Mouse (Mus musculus): Measurements from ENCODE around the gene Irak4. TPM values are rescaled to one million over a fixed set of nuclear protein-coding genes. Genes with fewer than 3 reads are reported as not detected.

Gene Irak4
- total RNA-seq (2021): 1 to 10 TPM; 1.8 to 2.3 TPM
- long read RNA-seq, experiment 1, partial matches to known transcripts: 0 of 1 reads
- long read RNA-seq, experiment 1, other reads (novel, unspliced or antisense): 0 of 1 reads
- long read RNA-seq, experiment 2: 0 reads

DNA sequence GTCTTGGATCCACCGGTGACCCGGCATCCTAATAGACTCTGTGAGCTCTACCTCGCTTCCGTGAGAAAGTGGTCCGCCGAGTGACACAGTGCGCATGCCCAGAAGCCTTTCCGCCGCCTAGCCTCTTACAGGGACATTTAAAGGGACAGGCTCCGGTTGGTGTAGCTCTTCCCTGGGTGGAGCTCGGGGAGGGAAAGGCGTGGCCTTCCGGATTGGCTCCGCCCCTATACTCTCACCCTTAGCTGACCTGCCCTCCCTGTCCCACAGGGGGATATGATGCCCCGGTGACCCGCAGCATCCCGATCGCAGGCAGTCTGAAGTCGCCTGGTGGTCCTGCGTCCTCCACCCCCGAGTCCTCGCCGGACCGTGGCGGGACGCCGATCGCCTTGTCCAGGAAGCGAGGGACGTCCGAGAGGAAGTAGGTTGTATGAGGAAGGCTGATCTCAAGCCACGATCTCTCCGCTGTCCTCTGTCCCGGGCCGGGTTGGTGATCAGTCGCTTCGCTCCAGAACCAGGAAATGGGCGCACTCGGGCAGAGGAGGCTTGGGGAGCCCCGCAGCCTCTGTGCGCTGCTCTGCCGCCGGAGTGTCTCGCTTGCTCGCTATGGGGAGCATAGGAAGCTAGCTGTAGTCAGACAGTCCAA, at the start of gene Irak4, which contains the start of gene Pus7l:
Irak4 (plus strand) TSS at position 235 of the 643 bp plus-strand sequence.
Pus7l (minus strand) TSS at position 139 of the 643 bp plus-strand sequence.
- peak; percentile 93 for DNase-seq (ENCODE audit: low spot score)

GRCm38 (mm10) chr15:94494445-94494844, 49.0 kb upstream of the Irak4 start:
- no peak for DNase-seq (ENCODE audit: low spot score)

GRCm38 (mm10) chr15:94495936-94496335, 47.5 kb upstream of the Irak4 start:
- DNase-seq (ENCODE audit: low spot score): no peak

DNA sequence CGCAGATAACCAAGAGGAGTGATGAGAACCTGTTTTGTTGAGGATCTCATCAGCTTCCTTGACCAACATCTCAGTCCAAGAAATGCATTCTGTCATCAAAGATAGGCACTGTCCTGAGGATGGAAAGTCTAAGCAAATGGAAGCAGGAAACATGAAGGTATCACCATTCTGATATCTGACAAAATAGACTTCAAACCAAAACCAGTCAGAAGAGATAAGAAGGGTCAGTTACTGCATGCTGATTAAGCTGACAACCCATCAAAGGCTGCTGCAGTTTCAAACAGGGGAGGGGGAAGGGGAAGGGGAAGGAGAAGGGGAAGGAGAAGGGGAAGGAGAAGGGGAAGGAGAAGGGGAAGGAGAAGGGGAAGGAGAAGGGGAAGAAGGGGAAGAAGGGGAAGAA, 44.2 kb upstream of the Irak4 start:
- DNase-seq (ENCODE audit: low spot score): no peak

DNA sequence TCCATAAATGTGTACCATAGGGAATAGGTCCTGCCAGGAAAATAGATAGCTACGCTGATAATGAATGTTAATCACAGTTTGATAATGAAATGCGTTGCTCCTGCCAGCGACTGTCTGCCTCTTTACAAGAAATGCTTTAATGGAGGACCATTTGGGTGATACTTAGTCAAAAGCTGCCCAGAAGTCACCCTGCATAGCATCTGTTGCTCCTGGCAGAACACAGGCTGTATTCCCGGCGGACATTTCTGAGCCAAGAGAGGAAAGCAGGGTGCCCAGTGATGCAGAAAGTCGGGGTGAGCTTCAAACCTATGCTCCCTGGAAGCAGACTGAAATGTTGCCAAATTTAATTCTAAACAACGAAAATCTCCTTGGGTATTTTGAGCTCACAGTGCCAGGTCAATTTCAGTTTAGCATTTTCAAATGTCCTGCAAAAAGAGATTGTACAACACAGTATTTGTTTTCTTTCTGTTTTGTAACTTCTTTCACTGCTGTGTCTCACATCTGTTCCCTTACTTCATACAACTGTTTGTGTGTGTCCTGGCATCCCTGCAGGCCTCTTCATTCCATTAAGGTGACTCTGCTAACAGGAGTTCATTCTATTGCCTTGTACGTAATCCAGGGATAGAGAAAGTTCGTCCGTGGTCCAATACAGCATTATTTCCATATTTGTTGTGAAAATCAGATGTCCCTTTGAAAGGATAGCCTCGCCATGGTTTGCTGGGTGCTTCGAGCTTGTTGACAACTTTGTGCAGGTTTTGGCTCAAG, 39.8 kb upstream of the Irak4 start:
- peak; percentile 25 for DNase-seq (ENCODE audit: low spot score)

DNA sequence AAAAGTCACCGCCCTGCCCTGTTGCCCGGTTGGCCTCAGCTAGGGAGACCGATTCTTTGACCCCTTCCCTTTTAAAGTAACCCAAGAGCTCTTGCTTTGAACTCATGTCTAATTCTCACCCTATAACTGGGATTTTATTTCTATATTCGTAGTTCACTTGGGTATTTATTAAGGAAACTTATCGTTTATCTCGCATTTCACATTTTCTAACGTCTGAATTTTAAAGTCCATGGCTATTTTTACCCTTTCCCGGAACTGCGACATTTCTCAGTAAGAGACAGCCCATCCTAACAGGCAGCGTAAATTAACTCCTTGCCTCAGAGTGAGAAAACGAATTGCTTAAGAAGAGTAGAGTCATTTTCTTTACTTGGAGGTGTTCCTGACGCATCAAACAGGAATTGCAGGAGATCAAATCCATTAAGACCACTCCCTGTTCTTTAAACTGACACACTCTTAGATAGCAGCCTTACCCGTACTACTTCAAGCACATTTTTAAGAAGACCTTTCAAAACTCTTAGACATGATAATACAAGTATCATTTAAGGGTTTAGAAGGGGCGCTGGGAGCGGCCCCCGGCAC, 25.4 kb upstream of the Irak4 start:
- no peak for DNase-seq (ENCODE audit: low spot score)

DNA sequence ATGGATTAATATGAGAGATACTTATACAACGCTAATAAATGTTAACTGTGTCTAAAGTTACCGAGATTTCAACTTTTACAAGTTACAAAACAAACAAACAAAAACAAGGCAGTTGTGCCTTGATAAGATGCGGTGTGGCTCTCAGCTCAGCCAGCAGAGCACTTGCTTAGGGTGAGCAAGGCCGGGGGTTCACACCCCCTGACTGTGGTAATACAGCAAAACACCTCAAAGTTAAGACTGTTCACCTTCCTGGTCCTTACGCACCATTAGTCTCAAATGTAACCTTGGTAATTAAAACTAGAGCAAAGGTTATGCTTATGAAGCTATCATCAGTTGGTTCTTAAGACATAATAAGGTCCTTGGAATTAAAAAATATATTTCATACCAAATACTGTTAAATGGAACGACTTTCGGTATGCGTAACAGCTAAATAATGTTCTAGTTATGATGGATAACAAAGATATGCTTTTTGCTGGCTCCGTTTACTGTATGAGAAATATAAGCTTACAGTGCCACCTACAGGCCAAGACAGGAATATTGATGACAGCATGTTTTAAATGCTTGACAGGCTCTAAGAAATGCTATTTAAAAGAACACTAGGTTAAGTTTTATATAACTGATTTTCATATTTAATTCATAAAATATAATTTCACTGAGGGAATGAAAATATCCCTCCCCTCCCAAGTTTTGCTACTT, 23.1 kb upstream of the Irak4 start:
- DNase-seq (ENCODE audit: low spot score): peak; percentile 53

DNA sequence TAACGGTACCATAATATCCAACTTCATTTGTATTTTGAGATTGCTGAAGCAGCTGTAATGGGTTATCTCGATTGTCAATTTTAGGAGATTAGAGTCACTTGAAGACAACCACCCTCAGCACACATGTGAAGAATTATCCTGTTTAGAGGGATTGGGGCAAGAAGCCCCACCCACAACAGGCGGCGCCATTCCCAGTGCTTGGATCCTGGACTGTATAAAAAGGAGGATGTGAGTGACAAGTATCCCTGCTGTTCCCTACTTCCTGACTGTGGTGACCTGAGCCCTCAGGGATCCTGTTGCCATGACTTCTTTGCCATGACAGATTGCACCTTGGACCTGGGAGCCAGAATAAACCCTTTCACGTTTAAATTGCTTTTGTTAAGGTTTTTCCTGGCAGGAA, 22.5 kb upstream of the Irak4 start:
- DNase-seq (ENCODE audit: low spot score): no peak

- DNase-seq (ENCODE audit: low spot score): no peak
Observed at GRCm38 (mm10) chr15:94523251-94523650, 20.2 kb upstream of the Irak4 start.

GRCm38 (mm10) chr15:94524956-94525355, 18.5 kb upstream of the Irak4 start:
- no peak for DNase-seq (ENCODE audit: low spot score)

DNA sequence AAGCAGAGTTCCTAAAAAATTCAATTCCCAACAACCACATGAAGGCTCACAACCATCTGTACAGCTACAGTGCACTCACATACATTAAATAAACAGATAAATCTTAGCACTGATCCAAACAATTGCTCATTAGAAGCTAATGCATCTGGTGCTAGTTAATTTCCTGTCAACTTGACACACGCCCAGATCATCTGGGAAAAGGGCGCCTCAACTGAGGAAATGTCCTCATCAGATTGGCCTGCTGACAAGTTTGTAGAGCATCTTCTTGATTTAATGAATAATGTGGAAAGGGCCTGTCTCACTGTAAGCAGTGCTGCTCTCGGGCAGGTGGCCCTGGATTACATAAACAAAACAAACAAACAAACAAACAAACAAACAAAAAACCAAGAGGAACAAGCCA, 12.9 kb upstream of the Irak4 start:
- no peak for DNase-seq (ENCODE audit: low spot score)

GRCm38 (mm10) chr15:94532306-94532705, 11.1 kb upstream of the Irak4 start:
- DNase-seq (ENCODE audit: low spot score): no peak

DNA sequence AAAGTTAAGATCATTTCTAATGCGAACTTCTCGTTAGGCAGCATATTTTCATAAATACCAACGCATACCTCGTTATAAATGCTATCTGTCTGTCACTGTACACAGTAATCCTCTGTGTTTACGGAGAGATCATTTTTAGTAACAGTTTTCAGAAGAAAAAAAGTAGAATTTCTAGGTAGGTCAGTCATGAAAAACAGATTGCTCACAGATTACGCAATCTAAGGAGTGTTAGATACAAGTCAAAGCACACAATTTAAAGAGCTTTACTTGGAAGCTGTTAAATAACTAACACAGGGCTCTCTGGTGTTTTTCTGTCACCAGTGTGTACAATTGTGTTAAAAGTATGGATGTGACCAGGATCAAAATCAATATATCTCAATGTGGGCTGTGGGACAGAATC, 10.5 kb upstream of the Irak4 start:
- DNase-seq (ENCODE audit: low spot score): no peak

- no peak for DNase-seq (ENCODE audit: low spot score)
Observed at GRCm38 (mm10) chr15:94535521-94535920, 7.9 kb upstream of the Irak4 start.

- DNase-seq (ENCODE audit: low spot score): no peak
Observed at GRCm38 (mm10) chr15:94539296-94539695, 4.1 kb upstream of the Irak4 start.

DNA sequence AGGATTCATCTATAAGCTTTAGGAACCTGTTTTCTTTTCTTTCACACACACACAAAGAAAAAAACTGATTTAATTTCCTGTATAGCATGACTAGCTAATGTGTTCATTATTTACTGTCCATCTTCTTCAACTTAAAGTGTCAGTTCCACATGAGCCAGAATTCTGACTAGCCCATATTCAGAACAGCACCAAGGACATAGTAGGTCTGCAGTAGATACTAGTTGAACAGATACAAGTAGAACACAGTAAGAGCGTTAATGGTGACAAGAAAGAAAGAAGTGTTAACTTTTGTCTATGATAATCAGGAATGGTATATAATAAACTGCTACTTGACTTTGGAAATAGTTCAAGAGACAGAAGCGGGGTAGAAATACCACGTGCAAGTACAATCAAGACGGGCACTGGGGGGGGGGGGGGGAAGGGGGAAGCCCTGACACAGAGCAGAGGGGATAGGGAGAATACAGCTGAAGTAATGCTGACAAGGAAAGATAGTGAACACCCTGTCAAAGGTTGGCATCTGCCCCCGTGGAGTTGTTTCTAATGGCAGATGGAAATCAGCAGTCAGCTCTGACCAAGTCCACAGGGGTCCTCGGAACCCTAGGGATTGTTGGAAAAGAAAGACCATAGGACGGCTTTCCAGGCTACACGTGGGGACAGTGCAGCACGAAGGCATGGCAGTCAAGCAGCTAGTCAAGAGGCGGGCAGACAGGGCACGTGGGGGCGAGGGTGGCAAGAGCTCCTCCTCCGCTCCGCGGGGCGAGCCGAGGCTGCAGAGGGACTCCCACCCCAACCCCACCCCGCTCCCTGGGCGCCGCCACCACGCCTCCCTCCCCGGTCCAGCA, 655 bp upstream of the Irak4 start:
- DNase-seq (ENCODE audit: low spot score): no peak

- DNase-seq (ENCODE audit: low spot score): no peak
Observed at GRCm38 (mm10) chr15:94544052-94544636, 701 bp downstream of the Irak4 start.

- DNase-seq (ENCODE audit: low spot score): no peak
Observed at GRCm38 (mm10) chr15:94544844-94545243, 1.4 kb downstream of the Irak4 start.

DNA sequence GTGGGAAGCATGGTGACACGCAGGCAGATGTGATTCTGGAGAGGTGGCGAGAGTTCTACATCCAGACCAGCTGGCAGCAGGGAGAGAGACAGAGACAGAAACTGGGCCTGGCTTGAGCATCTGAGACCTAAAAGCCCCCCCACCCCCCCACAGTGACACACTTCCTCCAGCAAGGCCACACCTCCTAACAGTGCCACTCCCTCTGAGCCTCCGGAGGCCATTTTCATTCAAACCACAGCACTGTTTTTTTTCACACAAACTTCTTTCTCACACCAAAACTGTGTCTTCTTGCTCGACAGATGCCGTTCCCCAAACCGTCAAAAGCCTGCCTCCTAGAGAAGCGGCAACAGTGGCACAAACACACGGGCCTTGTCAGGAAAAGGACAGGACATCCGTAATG, 10.1 kb downstream of the Irak4 start:
- no peak for DNase-seq (ENCODE audit: low spot score)

DNA sequence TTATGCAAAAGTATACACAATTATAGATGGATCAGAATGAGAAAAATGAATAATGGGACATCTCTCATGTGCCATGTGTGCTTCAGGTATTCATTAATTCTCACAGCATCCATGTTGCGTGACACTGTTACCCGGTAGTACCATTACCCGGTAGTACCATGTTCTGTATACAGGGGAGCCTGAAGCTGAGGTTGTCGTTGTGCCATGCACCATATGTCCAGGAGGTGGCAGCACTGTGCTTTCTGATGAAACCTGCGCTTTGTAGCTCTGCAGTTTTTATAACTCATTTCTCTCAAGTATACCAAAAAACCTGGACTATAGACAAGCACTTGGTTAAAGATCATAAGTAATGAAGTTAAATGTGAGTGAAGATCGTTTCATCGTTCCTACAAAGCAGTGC, 14.0 kb downstream of the Irak4 start:
- peak; percentile 80 for DNase-seq (ENCODE audit: low spot score)
